Mouse (Mus musculus): ENCODE data around the gene Tha1.

Gene Tha1

GRCm38 (mm10) chr11:117881787-117882186, 8.5 kb upstream of the Tha1 start:
- DNase-seq (ENCODE audit: low read depth, low spot score) = no peak

GRCm38 (mm10) chr11:117880977-117881358, 7.7 kb upstream of the Tha1 start:
- no peak for DNase-seq (ENCODE audit: low read depth, low spot score)

GRCm38 (mm10) chr11:117880336-117880976, 7.2 kb upstream of the Tha1 start:
- no peak for DNase-seq (ENCODE audit: low read depth, low spot score)

GRCm38 (mm10) chr11:117879676-117880075, 6.4 kb upstream of the Tha1 start:
- DNase-seq (ENCODE audit: low read depth, low spot score) = no peak

- DNase-seq (ENCODE audit: low read depth, low spot score) = no peak
These were observed 5.6 kb upstream of the Tha1 start for GRCm38 (mm10) chr11:117878892-117879291.

GRCm38 (mm10) chr11:117877917-117878745, 4.8 kb upstream of the Tha1 start:
- no peak for DNase-seq (ENCODE audit: low read depth, low spot score)

GRCm38 (mm10) chr11:117875681-117876080, 2.4 kb upstream of the Tha1 start:
- DNase-seq (ENCODE audit: low read depth, low spot score) = no peak

GRCm38 (mm10) chr11:117874419-117874818, 1.1 kb upstream of the Tha1 start:
- no peak for DNase-seq (ENCODE audit: low read depth, low spot score)

- DNase-seq (ENCODE audit: low read depth, low spot score) = no peak
These were observed 1.2 kb downstream of the Tha1 start for GRCm38 (mm10) chr11:117871911-117872584.

GRCm38 (mm10) chr11:117871376-117871775, 1.9 kb downstream of the Tha1 start:
- DNase-seq (ENCODE audit: low read depth, low spot score) = no peak

- DNase-seq (ENCODE audit: low read depth, low spot score) = peak; percentile 85
These were observed 2.5 kb downstream of the Tha1 start for GRCm38 (mm10) chr11:117870688-117871365.

GRCm38 (mm10) chr11:117865988-117866387, 7.3 kb downstream of the Tha1 start:
- DNase-seq (ENCODE audit: low read depth, low spot score) = no peak

GRCm38 (mm10) chr11:117864805-117865204, 8.5 kb downstream of the Tha1 start:
- no peak for DNase-seq (ENCODE audit: low read depth, low spot score)

GRCm38 (mm10) chr11:117863174-117863856, 10.0 kb downstream of the Tha1 start:
- DNase-seq (ENCODE audit: low read depth, low spot score) = no peak

- no peak for DNase-seq (ENCODE audit: low read depth, low spot score)
These were observed 12.7 kb downstream of the Tha1 start, which contains the start of gene Tmem235 for GRCm38 (mm10) chr11:117860601-117861000. Tmem235 (plus strand) TSS chr11:117860752.

- no peak for DNase-seq (ENCODE audit: low read depth, low spot score)
These were observed 14.9 kb downstream of the Tha1 start for GRCm38 (mm10) chr11:117858392-117858791.

GRCm38 (mm10) chr11:117857462-117857861, 15.8 kb downstream of the Tha1 start:
- DNase-seq (ENCODE audit: low read depth, low spot score) = no peak

- no peak for DNase-seq (ENCODE audit: low read depth, low spot score)
These were observed 17.3 kb downstream of the Tha1 start for GRCm38 (mm10) chr11:117855975-117856374.

- DNase-seq (ENCODE audit: low read depth, low spot score) = no peak
These were observed 17.9 kb downstream of the Tha1 start for GRCm38 (mm10) chr11:117855360-117855759.

GRCm38 (mm10) chr11:117854241-117854640, 19.0 kb downstream of the Tha1 start:
- DNase-seq (ENCODE audit: low read depth, low spot score) = no peak

GRCm38 (mm10) chr11:117852875-117853274, 20.4 kb downstream of the Tha1 start:
- DNase-seq (ENCODE audit: low read depth, low spot score) = no peak

All from forelimb bud, embryonic 11.5 days (tissue).